Mouse (Mus musculus) spleen, adult 2 months (tissue): ENCODE measurements around the gene Slc7a8.

Experiments used
- CTCF ChIP-seq: fragments of 200-500 bp; IDR thresholded peaks from 2 replicates; pipeline ENCODE4 v1.5.1; 2011; ENCODE audit warnings: mild to moderate bottlenecking, inconsistent platforms; ENCODE audit not compliant: insufficient read depth, insufficient read length, insufficient replicate concordance; ENCODE audit errors: extremely low read depth
- POLR2A ChIP-seq: fragments of 200-500 bp; IDR thresholded peaks from 2 replicates; pipeline ENCODE4 v1.6.1; 2011; ENCODE audit warnings: low read depth, low read length, inconsistent platforms

GRCm38 (mm10) chr14:54754602-54755018, 27.1 kb downstream of the Slc7a8 start:
- TF ChIP-seq CTCF (no peak), POLR2A (no peak)
